Mouse (Mus musculus): ENCODE data around the gene Fam8a1.

GRCm38 (mm10) chr13:46626608-46627007, 42.7 kb upstream of the Fam8a1 start:
- TF ChIP-seq POLR2A (IDR thresholded peaks at IDR 0.05; ENCODE audit: borderline replicate concordance, extremely low read depth, low read depth, low read length): no peak
- no peak for TF ChIP-seq CTCF (IDR thresholded peaks at IDR 0.05; ENCODE audit: insufficient read depth, low read length)
